Mouse (Mus musculus) retina, postnatal 7 days (tissue): Measurements from ENCODE around the gene St7.
A peak's percentile ranks its signal among the peaks of the same experiment; 100 is the strongest.
"Not testable (repeated sequence)": the region's sequence is repeated elsewhere in the genome, so short reads cannot be mapped to it uniquely, and the experiment has no call there.

Source experiments
- DNase-seq: peaks from one replicate; pipeline ENCODE4 v3.0.0-alpha.2; 2012; ENCODE audit warnings: low read depth, low spot score

The St7 gene

DNA sequence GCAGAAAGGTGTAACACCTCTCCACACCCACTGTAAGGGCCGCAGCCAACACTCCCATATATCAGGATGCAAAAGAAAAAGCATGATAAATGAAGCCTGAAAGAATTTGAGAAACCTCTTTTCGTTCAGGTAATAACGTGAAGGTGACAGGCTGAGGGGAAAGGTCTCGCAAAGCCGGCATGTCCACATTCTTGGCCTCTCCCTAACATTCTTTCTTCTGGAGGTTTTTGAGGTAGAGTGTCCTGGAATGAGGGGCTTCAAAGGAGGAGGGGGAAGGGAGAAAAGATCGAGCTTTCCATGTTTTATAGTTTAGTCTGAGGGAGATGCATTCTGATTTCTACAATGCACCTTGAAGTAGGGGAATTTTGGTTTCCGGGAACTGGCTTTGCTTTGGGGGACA lies at the start of gene St7:
St7 (plus strand) TSS at position 287 of the 400 bp plus-strand sequence.
- no peak for DNase-seq

DNA sequence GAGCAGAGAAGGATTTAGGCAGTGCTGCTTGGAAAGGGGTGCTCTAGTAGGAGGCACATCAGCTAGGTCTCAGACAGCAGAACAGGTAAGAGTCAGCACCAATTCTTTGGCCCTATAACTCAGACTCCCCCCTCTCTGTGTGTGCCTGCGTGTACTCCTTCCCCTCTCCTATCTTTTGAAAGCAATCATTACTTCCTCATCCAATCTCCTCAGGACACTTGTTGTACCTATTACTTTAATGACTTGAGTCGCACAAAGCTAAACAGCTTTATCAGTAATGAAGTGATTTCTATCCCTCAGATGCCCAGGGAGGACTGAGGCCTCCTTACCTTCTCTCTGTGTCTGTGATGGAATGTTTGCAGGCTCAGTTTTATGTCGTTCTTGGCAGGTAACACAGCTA lies 46.6 kb upstream of the St7 start:
- DNase-seq, result no peak

DNA sequence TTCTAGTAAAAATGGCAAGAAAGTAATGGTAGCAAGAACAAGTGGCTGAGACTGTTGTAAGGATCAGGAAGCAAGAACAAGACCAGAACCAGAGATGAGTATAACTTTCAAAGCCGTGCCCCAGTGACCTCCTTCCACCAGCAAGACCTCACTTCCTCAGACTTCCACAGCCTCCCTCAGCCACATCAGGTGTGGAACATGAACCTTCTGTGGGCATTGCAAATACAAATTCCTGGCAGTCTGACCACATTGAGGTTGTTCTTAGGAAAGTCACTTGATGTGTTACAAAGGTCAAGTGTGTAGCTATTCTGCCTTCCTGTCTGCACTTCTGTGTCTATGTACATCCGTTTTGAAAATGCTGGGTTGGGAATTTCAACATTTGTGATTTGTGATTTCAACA lies 40.6 kb upstream of the St7 start:
- DNase-seq, result no peak

DNA sequence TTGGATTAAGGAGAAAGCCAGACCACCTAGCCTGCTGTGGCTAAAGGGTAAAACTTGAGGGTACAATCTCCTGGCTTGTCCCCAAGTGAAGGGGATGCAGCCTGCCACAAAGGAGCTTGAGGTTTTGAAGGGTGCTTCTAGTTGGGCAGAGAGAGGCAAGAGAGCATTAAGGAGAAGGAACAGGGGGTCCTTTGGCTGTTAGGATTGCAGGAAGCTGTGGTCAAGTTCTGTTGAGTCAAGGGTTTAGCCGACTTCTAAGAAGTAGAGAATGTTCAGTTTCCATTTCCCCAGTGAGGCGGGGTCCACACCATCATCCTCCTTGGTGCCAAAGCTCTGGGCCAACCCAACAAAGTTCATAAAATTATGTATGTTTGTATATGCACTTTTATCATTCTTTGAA lies 37.7 kb upstream of the St7 start:
- DNase-seq, result no peak

DNA sequence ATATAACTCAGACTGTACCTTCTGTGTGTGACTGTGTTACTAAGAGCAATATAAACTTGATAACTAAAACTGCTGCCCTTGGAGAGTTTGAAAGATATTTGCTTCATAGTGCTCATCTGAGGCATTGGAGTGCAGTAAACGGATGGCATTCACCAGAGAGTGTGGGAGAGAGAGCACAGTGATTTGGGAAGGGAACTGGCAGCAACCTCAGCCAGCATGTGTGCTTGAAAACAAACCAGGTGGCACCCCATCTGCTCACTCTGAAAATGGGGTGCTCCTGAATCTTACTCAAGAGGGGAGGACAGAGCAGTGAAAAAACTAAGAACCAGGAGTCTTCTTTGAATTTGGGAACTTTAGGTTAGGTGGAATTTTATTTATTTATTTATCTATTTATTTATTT lies 35.4 kb upstream of the St7 start:
- DNase-seq, result no peak

DNA sequence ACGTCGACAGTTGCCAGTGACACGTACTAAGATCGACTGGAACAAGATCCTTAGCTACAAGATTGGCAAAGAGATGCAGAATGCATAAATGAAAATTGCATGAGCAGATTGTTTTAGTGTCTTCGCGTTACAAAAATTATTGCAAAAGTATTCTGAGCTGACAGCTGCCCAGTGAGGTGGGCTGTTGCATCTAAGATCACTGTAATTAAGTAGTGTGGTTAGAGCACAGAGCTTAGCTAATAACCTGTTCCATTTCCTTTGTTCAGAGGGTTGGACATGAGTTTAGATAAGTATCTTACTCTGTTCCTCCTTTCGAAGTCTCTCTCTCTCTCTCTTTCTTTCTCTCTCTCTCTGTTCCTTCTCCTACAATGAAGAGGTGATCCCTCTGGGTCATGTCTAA lies 27.4 kb upstream of the St7 start:
- no peak for DNase-seq

DNA sequence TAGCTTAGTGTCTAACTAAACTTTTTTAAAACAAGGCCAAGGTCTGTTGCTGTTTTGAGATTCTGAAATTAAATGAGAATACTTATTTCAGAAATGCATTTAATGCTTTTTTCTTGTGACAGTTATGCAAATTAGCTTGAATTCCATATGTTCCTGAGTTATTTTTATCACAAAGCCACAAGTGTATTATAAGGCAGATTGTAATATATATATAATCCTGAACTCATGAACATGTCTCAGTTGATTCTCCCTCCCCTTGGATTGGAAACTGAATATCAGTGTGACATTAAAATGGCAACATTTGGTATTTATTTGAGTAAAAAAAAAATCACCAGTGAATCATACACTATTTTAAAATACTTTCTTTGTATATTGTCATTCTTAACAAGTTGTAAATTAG lies 26.7 kb upstream of the St7 start:
- no peak for DNase-seq

DNA sequence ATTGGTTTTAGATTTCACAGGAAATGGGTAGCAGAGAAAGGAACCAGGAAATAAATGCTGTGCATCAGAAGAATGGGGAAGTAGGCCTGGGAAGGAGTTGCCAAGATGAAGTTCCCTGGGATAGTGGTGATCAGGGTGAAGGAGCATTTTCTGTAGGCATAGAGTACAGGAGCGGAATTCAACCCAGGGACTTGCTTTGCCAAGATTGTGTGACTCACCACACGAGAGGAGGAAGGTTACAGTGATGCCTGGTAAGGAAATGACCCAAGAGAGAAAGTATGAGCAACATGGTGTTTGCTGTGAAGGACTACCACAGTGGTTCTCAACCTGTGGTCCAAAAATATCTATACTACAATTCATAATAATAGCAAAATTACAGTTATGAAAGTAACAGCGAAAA lies 24.9 kb upstream of the St7 start:
- no peak for DNase-seq

DNA sequence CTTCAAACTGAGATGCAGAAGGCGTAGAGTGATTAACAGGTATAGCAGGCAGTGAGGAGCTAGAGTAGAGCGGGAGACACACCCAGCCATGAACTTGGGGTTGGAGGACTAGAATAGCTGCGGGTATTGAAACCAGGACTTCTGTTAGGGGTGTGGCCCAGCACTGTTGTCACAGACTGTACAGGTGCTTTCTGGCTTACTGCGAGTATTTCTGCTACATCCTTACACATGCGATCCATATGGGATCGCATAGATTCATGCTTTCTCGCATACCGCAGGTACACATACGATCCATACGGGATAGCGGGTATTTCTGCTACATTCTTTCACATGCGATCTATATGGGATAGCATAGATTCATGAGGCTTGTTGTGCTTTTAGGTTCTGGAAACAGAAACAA lies 24.4 kb upstream of the St7 start:
- no peak for DNase-seq

DNA sequence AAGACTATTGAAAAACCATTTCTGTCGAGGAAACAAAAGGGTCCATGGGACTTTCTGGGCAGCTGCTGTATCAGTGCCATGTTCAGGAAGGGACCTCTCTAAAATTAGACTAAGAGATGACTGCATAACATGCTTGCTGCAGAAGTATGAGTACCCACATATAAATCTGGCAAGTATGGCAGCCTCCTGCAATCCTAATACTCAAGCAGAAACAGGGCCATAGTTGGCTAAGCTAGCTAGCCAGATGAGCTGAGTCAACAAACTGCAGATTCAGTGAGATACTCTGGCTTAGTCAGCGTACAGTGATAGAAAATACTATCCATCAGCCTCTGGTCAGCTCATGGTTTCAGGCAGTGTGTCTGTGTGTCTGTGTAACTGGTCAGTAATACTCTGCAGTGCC lies 22.9 kb upstream of the St7 start:
- DNase-seq, result no peak

DNA sequence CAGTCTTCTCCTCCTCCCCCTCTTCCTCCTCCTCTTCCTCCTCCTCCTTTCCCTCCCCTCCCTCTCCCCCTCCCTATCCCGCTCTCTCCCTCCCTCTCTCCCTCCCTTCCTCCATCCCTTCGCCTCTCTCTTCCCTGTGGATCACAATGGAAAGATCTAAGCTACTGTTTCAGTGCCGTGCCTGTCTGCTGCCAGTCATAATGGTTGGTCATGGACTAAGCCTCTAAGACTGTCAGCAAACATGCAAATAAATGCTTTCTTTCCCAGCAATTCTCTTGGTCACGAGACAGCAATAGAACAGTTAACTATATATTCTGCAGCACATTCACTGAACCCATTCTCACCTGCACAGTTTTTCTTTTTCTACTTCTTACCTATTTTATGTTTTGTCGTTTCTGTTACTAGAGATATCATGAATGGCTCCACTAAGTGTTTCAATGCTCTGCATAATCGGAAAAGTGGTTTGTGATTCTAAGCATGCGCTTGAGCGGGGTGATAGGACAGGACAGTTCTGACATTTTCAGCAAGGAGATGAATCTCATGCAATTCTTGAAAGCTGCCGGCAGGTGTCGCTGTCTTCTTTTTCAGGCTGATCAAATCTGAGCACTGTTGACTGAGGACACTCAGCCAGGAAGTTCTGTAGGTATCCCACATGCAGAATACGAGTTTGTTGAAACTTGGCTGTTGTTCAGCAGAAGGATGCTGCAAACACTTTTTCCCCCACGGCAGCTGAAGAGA lies 17.5 kb upstream of the St7 start:
- DNase-seq, result peak; percentile 62

DNA sequence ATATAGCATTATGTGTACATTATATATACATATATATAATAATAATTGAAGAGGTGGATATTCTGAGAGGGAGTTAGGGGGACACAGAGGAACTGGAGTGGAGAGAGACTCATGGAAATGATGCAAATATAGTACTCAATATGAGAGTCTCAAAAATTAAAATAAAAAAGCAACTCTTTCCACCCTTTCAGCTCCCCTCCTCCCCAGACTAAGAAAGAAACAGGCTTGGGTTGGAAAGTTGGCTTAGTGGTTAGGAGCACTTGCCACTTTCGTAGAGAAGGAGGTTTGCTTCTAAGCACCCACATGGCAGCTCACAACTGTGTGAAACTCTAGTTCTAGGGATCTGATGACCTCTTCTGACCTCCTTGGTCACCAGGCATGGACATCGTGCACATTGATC lies 15.7 kb upstream of the St7 start:
- no peak for DNase-seq

DNA sequence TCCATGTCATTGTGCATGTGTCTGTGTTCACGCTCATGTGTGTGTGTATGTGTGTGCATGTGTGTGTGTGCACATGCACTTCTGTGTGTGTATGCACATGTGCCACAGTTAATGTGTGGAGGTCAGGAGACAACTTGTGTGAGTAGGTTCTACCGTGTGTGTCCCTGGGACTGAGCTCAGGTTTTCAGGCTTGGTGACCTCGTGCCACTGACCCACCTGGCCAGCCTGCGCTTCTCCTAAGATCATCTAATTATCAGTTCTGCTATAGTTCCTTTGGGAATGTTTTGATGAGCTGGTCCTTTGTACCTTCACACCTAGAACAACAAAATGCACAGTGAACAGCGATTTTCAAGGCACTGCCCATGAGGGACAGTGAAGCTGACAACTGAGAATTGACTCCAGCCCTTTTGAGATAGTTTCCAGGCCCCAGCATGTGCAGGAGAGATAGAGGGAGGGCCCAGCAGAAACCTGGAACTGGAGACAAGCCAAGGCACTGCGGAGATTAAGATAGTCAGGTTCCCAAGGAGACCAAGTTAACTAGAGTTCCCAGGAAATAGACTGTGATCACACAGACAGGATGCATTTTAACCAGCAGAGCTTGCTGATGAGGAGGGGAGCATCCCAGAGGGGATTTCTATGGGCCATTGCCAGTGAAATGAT lies 12.3 kb upstream of the St7 start:
- no peak for DNase-seq

DNA sequence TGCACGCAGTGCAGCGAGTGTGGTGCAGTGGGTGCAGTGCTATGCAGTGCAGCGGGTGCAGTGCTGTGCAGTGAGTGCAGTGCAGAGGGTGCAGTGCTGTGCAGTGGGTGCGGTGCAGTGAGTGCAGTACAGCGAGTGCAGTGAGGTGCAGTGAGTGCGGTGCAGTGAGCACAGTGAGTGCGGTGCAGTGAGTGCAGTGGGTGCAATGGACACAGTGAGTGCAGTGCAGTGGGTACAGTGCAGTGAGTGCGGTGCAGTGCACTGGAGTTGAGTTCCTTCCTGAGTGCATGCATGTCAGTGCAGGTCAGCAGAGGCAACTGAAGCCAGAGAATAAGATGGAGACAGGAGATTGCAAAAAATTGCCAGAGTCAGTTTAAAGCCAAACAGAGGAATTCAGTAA lies 10.9 kb upstream of the St7 start:
- no peak for DNase-seq

DNA sequence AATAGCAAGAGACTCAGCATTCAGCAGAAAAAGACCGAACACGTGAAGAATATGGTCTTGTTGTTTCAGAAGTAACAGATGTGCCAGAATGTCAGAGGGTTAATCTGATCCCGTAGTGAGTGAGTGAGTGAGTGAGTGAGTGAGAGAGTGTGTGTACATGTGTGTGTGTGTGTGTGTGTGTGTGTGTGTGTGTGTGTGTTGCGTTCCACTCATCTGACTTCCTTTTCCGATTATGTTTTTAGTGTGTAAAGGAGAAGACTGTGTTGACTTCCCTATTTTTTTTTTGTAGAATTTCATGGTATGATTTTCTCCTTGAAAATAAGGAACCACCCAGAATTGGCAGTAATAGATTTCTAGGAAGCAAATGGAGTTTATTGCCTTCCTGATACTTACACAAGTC lies 4.1 kb upstream of the St7 start:
- DNase-seq, result no peak

DNA sequence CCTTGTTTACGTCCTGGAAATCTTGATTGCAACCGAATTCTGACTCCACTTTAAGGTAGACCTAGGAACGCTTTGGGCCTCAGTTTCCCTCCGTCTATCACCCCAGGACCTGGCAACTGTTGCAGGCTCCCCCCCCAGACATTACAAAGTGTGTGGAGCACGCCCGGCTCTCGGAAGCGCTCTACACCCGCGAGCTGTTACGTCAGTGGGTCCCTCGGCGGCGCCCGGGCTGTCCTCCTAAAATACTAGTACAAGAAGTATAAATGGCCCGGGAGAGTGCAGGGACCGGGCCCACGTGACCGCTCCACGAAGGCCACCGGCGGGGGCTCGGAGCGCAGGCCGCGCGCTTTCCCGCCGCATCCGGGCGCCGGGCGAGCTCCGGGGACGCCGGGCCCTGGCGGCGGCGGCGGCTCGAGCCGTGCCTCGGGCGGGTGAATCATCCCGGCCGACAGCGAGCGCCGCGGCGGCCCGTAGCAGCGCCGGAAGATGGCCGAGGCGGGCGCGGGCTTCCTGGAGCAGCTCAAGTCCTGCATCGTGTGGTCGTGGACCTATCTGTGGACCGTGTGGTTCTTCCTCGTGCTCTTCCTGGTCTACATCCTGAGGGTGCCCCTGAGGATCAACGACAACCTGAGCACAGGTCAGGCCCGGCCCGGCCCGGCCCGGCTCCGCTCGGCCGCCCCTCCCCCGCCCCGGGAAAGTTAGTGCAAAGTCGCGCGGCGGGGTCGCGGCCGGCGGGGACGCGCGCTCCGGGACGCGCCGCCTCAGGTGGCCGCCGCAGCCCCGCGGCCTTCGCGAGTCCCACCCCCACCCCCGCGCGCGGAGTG lies 1.2 kb downstream of the St7 start:
- DNase-seq, result peak; percentile 16

DNA sequence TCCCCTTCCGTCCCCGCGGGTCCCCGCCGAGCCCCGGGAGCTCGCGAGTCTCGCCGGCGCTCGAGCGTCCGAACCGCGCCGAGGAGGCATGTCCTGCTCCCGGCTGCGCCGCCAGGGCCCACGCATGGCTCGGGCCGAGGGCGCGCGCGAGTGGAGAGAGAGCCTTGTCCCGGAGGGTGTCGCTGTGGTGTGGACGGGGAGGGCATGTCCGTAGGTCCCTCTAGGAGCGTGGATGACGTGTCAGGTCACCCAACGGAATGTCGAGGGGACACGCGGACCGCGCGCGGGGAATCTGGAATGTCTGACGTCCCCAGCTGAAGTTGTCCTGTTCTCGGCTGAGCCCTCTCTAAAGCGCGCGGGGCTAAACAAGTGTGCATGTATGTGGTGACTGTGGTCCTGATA lies 1.8 kb downstream of the St7 start:
- peak; percentile 35 for DNase-seq

DNA sequence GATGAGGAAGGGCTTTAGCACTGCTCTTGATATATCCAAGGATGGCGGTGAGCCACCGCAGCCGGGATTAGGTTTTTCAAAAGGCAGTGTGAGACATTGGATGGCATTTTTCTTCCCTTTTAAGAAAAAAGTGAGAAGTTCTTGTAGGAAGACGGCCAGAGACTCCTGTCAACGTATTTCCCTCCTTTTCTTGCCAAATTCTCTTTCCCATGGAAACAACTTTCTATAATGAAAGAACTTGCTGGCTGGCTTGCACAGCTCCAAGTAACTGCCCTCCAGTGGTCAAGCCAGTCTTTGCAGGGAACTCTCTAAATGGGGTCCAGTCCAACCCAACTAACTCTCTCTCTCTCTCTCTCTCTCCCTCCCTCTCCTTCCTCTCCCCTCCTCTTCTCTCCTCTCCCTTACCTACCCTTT lies 3.6 kb downstream of the St7 start:
- DNase-seq, result no peak

DNA sequence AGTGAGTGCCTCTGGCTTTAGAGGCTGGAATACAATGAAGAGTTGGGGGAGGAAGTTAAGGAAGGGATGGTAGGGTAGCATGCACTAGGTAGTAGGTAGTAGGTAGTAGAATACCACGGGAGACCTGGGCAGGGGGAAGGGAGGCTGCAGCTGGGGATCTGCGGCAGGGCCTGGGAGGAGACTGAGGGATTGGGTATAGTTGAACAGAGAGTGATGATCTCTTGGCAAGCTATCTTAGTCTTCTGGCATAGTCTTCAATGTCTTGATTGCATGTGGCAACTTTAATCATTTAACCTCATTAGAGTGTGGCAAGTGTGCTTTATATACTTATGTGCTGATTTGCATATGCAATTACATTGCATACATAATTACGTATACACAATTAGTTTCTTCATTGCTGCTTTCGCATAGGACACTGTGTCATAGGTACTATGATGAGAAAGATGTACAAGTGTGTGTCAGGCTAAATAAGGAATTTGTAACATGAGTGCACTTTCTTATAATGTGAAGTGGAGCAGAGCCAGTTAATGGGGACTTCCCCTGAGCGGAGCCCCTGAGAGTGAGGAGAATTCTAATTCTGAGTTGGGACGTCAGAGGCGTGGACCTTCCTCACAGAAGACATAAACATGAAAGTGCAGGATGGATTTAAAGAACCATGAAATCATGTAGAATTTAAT lies 8.3 kb downstream of the St7 start:
- DNase-seq, result no peak

DNA sequence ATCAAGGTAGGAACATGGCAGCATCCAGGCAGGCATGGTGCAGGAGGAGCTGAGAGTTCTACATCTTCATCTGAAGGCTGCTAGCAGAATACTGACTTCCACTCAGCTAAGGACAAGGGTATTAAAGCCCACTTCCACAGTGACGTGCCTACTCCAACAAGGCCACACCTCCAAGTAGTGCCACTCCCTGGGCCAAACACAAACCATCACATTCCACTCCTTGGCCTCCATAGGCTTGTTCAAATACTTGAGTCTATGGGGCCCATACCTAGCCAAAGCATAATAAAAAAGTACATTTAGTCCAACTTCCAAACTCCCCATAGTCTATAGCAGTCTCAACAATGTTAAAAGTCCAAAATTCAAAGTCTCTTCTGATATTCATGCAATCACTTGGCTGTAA lies 11.3 kb downstream of the St7 start:
- DNase-seq, result not testable (repeated sequence)

DNA sequence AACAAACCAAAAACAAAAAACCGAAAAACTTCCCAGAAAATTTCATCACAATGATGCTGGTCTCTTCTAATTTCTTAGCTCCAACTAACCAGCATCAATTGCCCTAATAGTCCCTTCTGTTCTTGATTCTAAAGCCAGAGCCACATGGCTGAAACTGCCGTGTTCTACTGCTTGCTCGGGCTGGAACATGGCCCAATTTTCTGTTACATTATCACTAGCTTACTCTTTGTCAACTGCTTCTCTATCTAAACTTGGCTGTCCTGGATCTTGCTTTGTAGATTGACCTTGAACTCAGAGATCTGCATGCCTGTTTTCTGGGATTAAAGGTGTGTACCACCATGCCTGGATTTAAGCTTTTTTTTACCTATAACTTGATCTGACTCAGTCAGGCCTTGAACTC lies 13.2 kb downstream of the St7 start:
- DNase-seq, result no peak

DNA sequence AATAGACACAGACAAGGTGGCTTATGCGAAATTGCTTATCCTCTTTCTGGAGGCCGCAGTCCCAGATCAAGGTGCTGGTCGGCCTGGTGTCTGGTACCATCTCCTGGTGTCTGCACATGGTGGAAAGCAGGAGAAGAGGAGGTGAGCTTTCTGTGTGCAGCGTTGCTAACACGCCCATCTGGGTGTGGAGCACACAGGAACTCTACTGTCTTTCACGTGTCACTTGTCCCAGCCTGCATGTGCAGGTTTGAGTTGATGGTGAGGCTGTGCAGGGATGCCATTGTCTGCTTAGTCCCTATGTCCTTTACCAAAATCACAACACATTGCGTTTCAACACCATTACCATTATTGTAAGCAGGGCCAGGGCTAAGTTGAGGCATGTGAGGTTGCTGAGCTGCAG lies 26.2 kb downstream of the St7 start:
- DNase-seq, result no peak
